Mouse (Mus musculus) CH12.LX (cell line): ENCODE results near the gene Car5a. TPM values are rescaled to one million over a fixed set of nuclear protein-coding genes. Genes with fewer than 3 reads are reported as not detected.
A peak's percentile ranks its signal among the peaks of the same experiment; 100 is the strongest.

Experiments used
- DNase-seq: peaks from one replicate; pipeline ENCODE4 v3.0.0-alpha.2; 2013; ENCODE audit errors: extremely low read depth
- H3K27ac ChIP-seq: 2 replicates; pipeline ENCODE4 v1.5.1; 2012; ENCODE audit warnings: low read depth, mild to moderate bottlenecking, control low read depth, moderate library complexity; ENCODE audit not compliant: insufficient read depth
- H3K27me3 ChIP-seq: replicated peaks from 2 replicates; pipeline ENCODE3; 2012; ENCODE audit warnings: inconsistent platforms
- H3K36me3 ChIP-seq, 2 experiments: replicated peaks in 1 of 2; 2 replicates each; pipeline versions ENCODE3 to v1.6.1; 2012; ENCODE audit warnings: inconsistent platforms in 1 of 2, low read length in 1 of 2, mild to moderate bottlenecking in 1 of 2, mixed read lengths in 1 of 2, moderate library complexity in 1 of 2; ENCODE audit not compliant: control insufficient read depth in 1 of 2, insufficient read depth in 1 of 2
- H3K4me1 ChIP-seq, 2 experiments: 2 replicates each; pipeline ENCODE4 v1.6.1; 2012; ENCODE audit warnings: inconsistent platforms in 1 of 2, moderate library complexity in 1 of 2; ENCODE audit not compliant: insufficient read depth in 2 of 2, control insufficient read depth in 1 of 2
- H3K4me2 ChIP-seq: 2 replicates; pipeline ENCODE4 v1.6.1; 2012; ENCODE audit warnings: low read depth, mild to moderate bottlenecking, control low read depth; ENCODE audit not compliant: poor library complexity, insufficient read depth, severe bottlenecking
- H3K4me3 ChIP-seq, 3 experiments: fragments of 150-350 bp in 1 of 3; sonication (generic) in 1 of 3; replicated peaks in 1 of 3; 2 replicates each; pipeline versions ENCODE3 to v1.5.1; 2011 to 2012; ENCODE audit warnings: low read depth in 2 of 3, low read length in 2 of 3, mild to moderate bottlenecking in 2 of 3, moderate library complexity in 2 of 3, control low read depth in 1 of 3, improper control_type of control experiment in 1 of 3, inconsistent platforms in 1 of 3, mixed read lengths in 1 of 3; ENCODE audit not compliant: poor library complexity in 1 of 3
- H3K79me2 ChIP-seq: replicated peaks from 2 replicates; pipeline ENCODE4 v1.6.1; 2012; ENCODE audit warnings: mild to moderate bottlenecking, moderate library complexity; ENCODE audit not compliant: control insufficient read depth, poor library complexity, insufficient read depth, severe bottlenecking; ENCODE audit errors: extremely low read depth
- H3K9ac ChIP-seq: 2 replicates; pipeline ENCODE4 v1.6.1; 2012; ENCODE audit warnings: low read depth, mild to moderate bottlenecking, control low read depth, moderate library complexity; ENCODE audit not compliant: insufficient read depth
- H3K9me3 ChIP-seq: replicated peaks from 2 replicates; pipeline ENCODE3; 2012; ENCODE audit warnings: low read length, inconsistent platforms, mixed read lengths
- BHLHE40 ChIP-seq: IDR thresholded peaks from 2 replicates; pipeline ENCODE4 v1.6.1; 2011; ENCODE audit warnings: mild to moderate bottlenecking, low read depth, low read length, improper control_type of control experiment
- CHD1 ChIP-seq: IDR thresholded peaks from 2 replicates; pipeline ENCODE4 v1.6.1; 2012; ENCODE audit warnings: low read depth, low read length, improper control_type of control experiment, inconsistent platforms
- CHD2 ChIP-seq: IDR thresholded peaks from 2 replicates; pipeline ENCODE4 v1.6.1; 2011; ENCODE audit warnings: low read length, improper control_type of control experiment
- CTCF ChIP-seq, 2 experiments: IDR thresholded peaks in 1 of 2; conservative IDR thresholded peaks in 1 of 2; 2 replicates each; pipeline ENCODE4 v1.5.1; 2011 to 2012; ENCODE audit warnings: low read depth in 2 of 2, low read length in 2 of 2, improper control_type of control experiment in 1 of 2, inconsistent platforms in 1 of 2, mild to moderate bottlenecking in 1 of 2, moderate library complexity in 1 of 2
- EP300 ChIP-seq: IDR thresholded peaks from 2 replicates; pipeline ENCODE4 v1.6.1; 2011; ENCODE audit warnings: low read length, improper control_type of control experiment
- ETS1 ChIP-seq: conservative IDR thresholded peaks from 2 replicates; pipeline ENCODE4 v1.6.1; 2012; ENCODE audit warnings: low read depth, mild to moderate bottlenecking, inconsistent platforms, low read length, improper control_type of control experiment, moderate library complexity
- JUN ChIP-seq: IDR thresholded peaks from 2 replicates; pipeline ENCODE4 v1.6.1; 2011; ENCODE audit warnings: low read depth, mild to moderate bottlenecking, low read length, improper control_type of control experiment, moderate library complexity; ENCODE audit not compliant: insufficient read depth
- MAX ChIP-seq: IDR thresholded peaks from 2 replicates; pipeline ENCODE4 v1.6.1; 2011; ENCODE audit warnings: low read length, improper control_type of control experiment
- MAZ ChIP-seq: IDR thresholded peaks from 2 replicates; pipeline ENCODE4 v1.6.1; 2012; ENCODE audit warnings: low read depth, mild to moderate bottlenecking, inconsistent platforms, low read length, improper control_type of control experiment, moderate library complexity
- MEF2A ChIP-seq: IDR thresholded peaks from 2 replicates; pipeline ENCODE4 v1.6.1; 2014; ENCODE audit warnings: low read depth, mild to moderate bottlenecking, inconsistent platforms, low read length, improper control_type of control experiment, borderline replicate concordance
- MYC ChIP-seq: IDR thresholded peaks from 2 replicates; pipeline ENCODE4 v1.6.1; 2011; ENCODE audit warnings: low read depth, mild to moderate bottlenecking, improper control_type of control experiment, low read length
- NRF1 ChIP-seq: IDR thresholded peaks from 2 replicates; pipeline ENCODE4 v1.6.1; 2014; ENCODE audit warnings: low read depth, mild to moderate bottlenecking, inconsistent platforms, low read length, improper control_type of control experiment, moderate library complexity
- POLR2A ChIP-seq: IDR thresholded peaks from 2 replicates; pipeline ENCODE4 v1.6.1; 2011; ENCODE audit warnings: low read depth, mild to moderate bottlenecking, improper control_type of control experiment, low read length
- RAD21 ChIP-seq: IDR thresholded peaks from 2 replicates; pipeline ENCODE4 v1.6.1; 2011; ENCODE audit warnings: low read depth, mild to moderate bottlenecking, low read length, improper control_type of control experiment, moderate library complexity
- SMC3 ChIP-seq: IDR thresholded peaks from 2 replicates; pipeline ENCODE4 v1.6.1; 2011; ENCODE audit warnings: low read depth, low read length, improper control_type of control experiment
- TBP ChIP-seq: conservative IDR thresholded peaks from 2 replicates; pipeline ENCODE4 v1.6.1; 2011; ENCODE audit warnings: low read depth, low read length, improper control_type of control experiment
- TCF12 ChIP-seq: IDR thresholded peaks from 2 replicates; pipeline ENCODE4 v1.6.1; 2014; ENCODE audit warnings: low read depth, mild to moderate bottlenecking, inconsistent platforms, low read length, improper control_type of control experiment
- USF2 ChIP-seq: conservative IDR thresholded peaks from 2 replicates; pipeline ENCODE4 v1.6.1; 2011; ENCODE audit warnings: low read depth, low read length, improper control_type of control experiment
- ZC3H11A ChIP-seq: IDR thresholded peaks from 2 replicates; pipeline ENCODE4 v1.6.1; 2012; ENCODE audit warnings: low read depth, mild to moderate bottlenecking, inconsistent platforms, low read length, improper control_type of control experiment
- ZMIZ1 ChIP-seq: IDR thresholded peaks from 2 replicates; pipeline ENCODE4 v1.6.1; 2012; ENCODE audit warnings: low read depth, mild to moderate bottlenecking, inconsistent platforms, low read length, improper control_type of control experiment
- dilution Hi-C: fragments of 300-500 bp; cut with MboI; formaldehyde crosslinking; loops from 2 replicates; pipeline ENCODE4 v1.14.3; 2020; ENCODE audit warnings: low sequenced_read_pairs; ENCODE audit not compliant: extremely low pct_unique_long_range_greater_than_20kb, extremely low pct_ligation_motif_present
- in situ Hi-C: fragments of 300-500 bp; cut with MboI; formaldehyde crosslinking; loops from 3 replicates; pipeline ENCODE4 v1.14.3; 2019; ENCODE audit warnings: low sequenced_read_pairs, low pct_ligation_motif_present, low pct_unique_long_range_greater_than_20kb, mixed read lengths
- polyA plus RNA-seq: library from polyadenylated mRNA; unstranded; fragments of >175 nt; gene quantifications from 2 replicates; pipeline ENCODE4 v1.2.1, GENCODE M21; 2012; ENCODE audit warnings: low read depth; ENCODE audit not compliant: insufficient read length
- total RNA-seq, 2 experiments: library from RNA; depleted of rRNA; stranded (reverse); fragments of 300-350 nt in 1 of 2; fragments of >200 nt in 1 of 2; gene quantifications; 2 replicates each; pipeline ENCODE4 v1.2.3; 2012 to 2014

The Car5a gene
- total and polyA plus RNA-seq, 3 experiments, result 1.6 to 9.7 TPM; not detected in 1

DNA sequence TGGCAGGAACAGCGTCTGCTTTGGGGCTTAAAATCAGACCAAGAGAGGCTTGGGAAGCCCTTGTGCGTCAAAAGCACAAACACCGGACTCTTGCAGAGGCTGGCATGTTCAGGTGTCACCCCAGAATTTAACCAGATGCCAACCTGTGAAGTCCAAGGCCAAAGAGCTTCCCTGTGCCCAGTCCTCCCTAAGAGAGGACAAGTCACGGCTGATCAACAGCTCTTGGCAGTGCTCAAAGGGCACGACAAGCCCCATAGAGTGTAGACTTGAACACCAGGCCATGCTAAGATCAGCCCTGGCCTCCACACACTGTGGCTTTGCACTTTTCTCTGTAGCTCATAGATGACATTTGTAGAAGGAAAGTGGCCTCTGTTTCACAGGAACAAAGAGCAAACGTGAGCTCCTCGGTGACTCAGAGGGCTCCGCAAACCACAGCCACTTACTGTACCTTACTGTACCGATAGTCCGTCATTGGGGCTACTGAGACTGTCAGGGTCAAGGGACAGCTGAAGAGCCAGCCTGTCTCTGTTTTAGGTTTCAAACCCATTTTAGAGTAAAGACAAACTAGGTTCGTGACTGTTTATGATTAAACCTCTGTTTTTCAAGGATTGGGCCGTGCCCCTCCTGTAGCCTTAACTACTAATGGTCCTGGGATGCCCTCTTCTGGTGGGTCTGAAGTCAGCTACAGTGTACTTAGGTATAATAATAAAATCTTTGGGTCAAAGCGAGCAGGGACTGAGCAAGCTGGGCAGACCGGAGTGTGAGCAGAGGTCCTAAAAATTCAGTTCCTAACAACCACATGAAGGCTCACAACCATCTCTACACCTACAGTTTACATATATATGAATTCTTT, 11.8 kb downstream of the Car5a start:
- Histone ChIP-seq H3K4me2 (no peak overlapping the region), H3K36me3 (no peaks in the 10 kb centered on the region), H3K79me2 (no peaks in the 10 kb centered on the region), H3K27ac (peak overlapping the region; percentile 97), H3K27me3 (no peaks in the 10 kb centered on the region), H3K4me1 (peaks cover 30 to 66% of the 10 kb centered on the region in 2 experiments), H3K9ac (peak overlapping the region; percentile 77), H3K4me3 (peak overlapping the region in 1 of 3 experiments; percentile 21), H3K9me3 (peaks cover 3% of the 10 kb centered on the region)
- TF ChIP-seq CTCF (conservative IDR thresholded peaks at IDR 0.05 in 1 of 2, IDR thresholded peaks at IDR 0.05 in 1 of 2; ENCODE audit: low read depth in 2 of 2, low read length in 2 of 2), result peak; percentile 28 to 78; a peak in 3 of 4 replicates
- 0 out of 2 replicates have a peak, but pooled peaks have one; percentile 58 for TF ChIP-seq MYC
- 0 out of 2 replicates have a peak, but pooled peaks have one; percentile 49 for TF ChIP-seq MEF2A
- TF ChIP-seq POLR2A, result no peak
- 0 out of 2 replicates have a peak, but pooled peaks have one; percentile 30 for TF ChIP-seq ZMIZ1
- 0 out of 2 replicates have a peak, but pooled peaks have one; percentile 22 for TF ChIP-seq TCF12
- peak; percentile 78 for TF ChIP-seq RAD21
- TF ChIP-seq MAZ, result peak; percentile 77
- no peak for TF ChIP-seq CHD1
- TF ChIP-seq BHLHE40, result peak; percentile 93
- TF ChIP-seq JUN, result 0 out of 2 replicates have a peak, but pooled peaks have one; percentile 6
- no peak for TF ChIP-seq MAX
- TF ChIP-seq SMC3, result peak; percentile 63
- dilution Hi-C loops (no loop called here), in situ Hi-C loops (loop anchor here (10.0 kb wide), 1 partner anchor 218 kb away; no protein-coding TSS in a partner anchor)
- DNase-seq, result peak; percentile 70

DNA sequence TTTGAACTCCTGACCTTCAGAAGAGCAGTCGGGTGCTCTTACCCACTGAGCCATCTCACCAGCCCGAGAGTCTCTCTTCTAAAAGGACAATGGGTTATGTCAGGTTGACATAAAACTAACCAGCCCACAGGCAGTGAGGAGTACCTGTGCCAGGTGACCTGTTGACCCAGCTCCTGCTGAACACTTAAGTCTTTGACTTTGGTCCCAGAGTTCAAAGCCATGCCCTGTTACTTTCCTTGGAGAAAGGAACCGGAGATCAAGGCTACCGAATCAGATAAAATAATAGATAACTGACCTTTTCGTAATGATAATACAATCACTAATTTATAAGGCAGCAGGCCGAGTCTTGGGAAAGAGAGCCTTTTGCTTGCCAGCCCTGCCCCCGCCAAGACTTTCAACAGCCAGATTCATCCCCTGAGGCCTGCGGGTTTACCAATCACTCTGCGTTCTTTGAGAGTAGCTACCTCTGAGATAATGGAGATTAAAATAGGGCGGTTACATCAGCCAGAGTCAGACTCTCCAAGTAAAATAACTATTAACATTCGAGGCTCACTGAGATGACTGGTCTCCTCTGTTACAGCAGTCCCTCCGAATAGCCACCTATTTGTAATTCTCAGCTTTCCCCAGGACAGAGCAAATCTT, 12.6 kb downstream of the Car5a start:
- Histone ChIP-seq H3K9me3 (peaks cover 3% of the 10 kb centered on the region), H3K4me2 (no peak overlapping the region), H3K4me3 (peak overlapping the region in 1 of 3 experiments; percentile 21), H3K36me3 (no peaks in the 10 kb centered on the region), H3K79me2 (no peaks in the 10 kb centered on the region), H3K27me3 (no peaks in the 10 kb centered on the region), H3K27ac (peak overlapping the region; percentile 97), H3K4me1 (peaks cover 27 to 67% of the 10 kb centered on the region in 2 experiments), H3K9ac (peak overlapping the region; percentile 77)
- dilution Hi-C loops (no loop called here), in situ Hi-C loops (loop anchor here (10.0 kb wide), 1 partner anchor 217 kb away; no protein-coding TSS in a partner anchor)
- DNase-seq, result peak; percentile 85
- TF ChIP-seq USF2 (no peak), CHD2 (no peak; the same call in 1 of the 2 replicates), ETS1 (peak; percentile 60; the same call in 1 of the 2 replicates), EP300 (no peak), MAZ (no peak), POLR2A (no peak), TBP (no peak), NRF1 (no peak), MEF2A (peak; percentile 93), BHLHE40 (peak; percentile 30; the same call in 1 of the 2 replicates), JUN (peak; percentile 63), MAX (no peak), ZC3H11A (no peak)
